Mouse (Mus musculus) adrenal gland (tissue): Measurements from ENCODE around the gene Mknk1.

ENCODE experiments used
- intact Hi-C: fragments of 180-260 bp; cut with DNase I; formaldehyde crosslinking; loops from one replicate; pipeline ENCODE4 v1.15.1; 2025

Gene Mknk1

DNA sequence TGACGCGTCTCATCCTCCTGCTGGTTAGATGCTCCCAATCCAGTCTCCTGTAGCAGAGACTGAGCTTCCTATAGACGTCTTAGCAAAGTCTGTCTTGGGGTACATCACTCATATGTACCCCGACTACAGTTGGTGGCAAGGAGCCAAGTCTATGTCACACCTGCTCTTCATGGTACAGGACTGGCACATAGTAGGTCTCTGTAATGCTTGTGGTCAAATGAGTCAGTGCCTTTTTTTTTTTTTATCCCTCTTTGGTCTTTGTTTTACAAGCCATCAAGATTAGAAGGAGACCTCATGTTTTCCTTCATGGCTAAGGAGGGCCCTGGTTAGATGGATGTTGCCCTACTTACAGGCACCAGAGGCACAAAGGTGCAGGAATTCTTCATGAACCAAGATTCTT, 1.8 kb downstream of the Mknk1 start:
- intact Hi-C loops = no loop called here

- intact Hi-C loops = no loop called here
Observed at GRCm38 (mm10) chr4:115846656-115847055, 7.7 kb downstream of the Mknk1 start.

DNA sequence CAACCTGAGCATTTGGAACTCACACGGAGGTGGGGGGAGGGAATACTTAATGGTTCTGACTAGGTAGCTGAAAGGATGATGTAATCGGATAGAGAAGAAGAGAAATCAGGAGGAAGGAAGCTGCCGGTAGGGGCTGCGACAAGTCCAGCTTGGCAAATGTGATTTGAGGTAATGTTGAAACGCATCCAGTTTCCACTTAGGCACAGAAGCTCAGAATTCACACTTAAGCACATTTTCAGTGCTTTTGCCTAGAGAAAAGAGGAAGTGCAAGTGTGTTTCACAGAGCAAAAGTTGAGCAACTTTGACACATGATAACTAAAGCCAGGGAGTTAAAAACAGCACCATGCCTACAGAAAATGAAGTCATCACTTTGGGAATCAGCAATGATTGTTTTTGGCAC, 8.4 kb downstream of the Mknk1 start:
- intact Hi-C loops = no loop called here

DNA sequence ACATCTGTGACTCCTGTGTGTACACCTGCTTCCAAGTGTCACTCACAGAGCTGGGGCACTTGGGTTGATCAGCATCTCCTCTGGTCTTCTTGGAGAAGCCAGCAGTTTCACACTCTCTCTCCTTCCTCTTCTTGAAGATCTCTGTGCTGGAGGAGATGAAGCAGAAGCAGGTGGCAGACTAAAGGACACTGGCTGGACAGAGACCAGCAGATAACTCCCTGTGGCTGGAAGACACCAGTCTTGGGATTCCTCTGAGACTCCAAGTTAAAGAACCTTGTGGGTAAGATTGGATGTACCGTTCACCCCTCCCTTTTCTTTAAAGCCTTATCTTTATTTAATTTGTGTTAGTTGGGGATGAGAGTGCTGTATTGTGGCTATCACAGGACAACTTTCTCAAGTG, 9.1 kb downstream of the Mknk1 start:
- intact Hi-C loops = no loop called here

- intact Hi-C loops = no loop called here
Observed at GRCm38 (mm10) chr4:115848990-115849677, 10.1 kb downstream of the Mknk1 start.

GRCm38 (mm10) chr4:115850111-115850510, 11.1 kb downstream of the Mknk1 start:
- intact Hi-C loops = no loop called here

- intact Hi-C loops = no loop called here
Observed at GRCm38 (mm10) chr4:115850631-115851030, 11.6 kb downstream of the Mknk1 start.

DNA sequence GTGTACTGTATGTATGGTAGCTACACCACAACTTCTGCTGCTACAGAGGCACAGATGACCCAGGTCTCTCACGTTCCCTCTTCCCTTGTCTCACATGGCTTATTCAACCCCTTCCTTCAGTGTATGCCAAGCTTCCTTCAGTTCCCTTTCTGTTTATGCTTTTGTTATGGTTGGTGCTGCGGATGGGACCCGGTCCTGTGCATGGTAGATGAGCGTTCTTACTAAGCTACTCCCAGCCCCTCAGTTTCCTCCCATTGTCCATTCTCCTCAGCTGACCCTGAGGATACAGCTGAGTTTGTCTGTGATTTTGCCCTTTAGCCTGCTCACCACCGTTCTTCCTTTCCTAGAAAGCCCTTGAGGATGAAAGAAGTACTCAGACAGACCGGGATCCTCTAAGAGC, 12.6 kb downstream of the Mknk1 start:
- intact Hi-C loops = no loop called here

- intact Hi-C loops = no loop called here
Observed at GRCm38 (mm10) chr4:115855100-115855499, 16.1 kb downstream of the Mknk1 start.

- intact Hi-C loops = no loop called here
Observed at GRCm38 (mm10) chr4:115855609-115856008, 16.6 kb downstream of the Mknk1 start.

DNA sequence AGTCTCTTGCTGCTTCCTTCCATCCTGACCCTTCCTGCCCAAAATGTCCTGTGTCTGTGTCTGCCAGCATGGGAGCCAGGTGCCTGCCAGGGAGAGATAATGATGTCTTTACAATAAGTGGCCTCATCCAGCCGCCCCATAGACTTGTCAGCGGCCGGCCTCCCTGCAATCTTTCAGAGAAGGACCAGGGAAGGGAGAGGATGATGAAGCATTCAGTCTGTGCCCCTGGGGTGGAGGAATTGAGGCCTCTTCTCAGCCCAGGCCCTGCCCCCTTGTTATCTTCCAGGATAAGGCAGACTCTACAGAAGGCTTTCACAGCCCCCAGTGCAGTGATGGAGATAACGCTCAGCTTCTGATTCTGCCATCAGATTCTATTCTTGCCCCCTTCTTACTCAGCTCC, 17.3 kb downstream of the Mknk1 start:
- intact Hi-C loops = no loop called here

GRCm38 (mm10) chr4:115857293-115857883, 18.4 kb downstream of the Mknk1 start:
- intact Hi-C loops = no loop called here

DNA sequence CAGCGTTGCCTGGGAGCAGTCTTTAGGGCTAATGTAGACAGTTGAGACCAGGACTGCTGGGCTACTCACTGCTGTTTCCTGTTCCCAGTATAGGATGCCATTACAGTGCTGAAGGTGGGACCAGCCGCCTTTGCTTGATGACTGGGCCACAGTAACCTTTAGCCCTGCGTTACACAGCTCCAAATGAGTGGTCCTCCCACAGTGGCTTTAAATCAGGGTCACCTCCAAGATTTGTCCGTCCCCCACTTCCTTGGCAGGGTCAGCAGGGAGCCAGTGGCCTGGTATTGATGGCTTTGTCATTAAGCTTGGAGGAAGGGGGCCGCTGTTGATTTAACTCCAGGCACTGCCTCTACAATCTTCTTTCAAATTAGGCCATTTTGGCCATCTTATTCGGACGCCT, 24.4 kb downstream of the Mknk1 start:
- intact Hi-C loops = no loop called here

DNA sequence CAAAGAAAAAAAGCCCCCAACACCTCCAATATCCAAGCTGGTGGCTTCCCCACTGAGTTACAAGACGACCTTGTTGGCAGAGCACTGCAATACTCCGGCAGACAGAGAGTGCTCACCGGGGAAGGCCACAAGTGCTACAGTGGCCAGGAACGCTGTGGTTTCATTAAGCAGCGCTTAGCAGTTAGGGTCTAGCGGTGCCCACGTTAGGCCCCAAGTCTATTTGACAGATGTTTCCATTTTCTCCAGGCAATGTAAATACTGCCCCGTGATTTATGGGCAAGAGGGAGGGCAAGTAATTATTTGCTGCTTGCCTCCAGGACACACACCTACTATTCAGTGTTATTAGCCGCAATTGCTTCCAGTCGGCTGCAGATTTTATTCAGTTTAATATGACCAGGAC, 24.9 kb downstream of the Mknk1 start:
- intact Hi-C loops = no loop called here

DNA sequence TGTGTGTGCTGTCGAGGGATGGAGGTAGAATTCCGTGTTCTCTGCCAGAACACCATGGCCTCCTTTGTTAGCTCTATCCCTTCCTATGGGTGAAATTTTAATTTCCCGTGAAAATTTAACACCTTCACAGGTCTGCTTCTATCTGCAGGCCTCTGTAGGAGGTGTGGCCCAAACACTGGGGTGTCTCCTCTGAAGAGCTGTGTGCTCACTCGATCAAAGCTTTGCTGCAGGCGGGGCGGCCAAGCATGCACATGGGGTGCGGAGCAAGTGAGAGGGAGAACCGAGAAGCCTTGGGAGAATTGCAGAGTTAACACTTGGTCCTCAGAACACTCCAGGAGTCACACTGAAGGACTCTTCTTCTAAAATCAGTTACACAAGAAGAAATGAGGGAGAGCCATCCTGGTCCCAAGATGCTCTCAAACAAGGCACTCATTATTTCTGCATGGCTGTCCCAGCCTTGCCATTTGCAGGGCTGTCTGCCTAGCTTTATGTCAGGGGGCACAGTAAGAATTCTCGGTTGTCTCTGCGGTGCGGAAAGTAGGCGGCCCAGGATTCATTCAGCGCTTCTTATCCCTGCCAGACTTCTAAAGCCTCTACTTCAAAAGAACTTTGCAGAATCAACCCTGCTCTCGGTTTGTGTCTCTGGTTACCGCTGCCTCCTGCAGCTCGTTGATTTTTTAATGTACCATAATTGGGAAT, 30.7 kb downstream of the Mknk1 start:
- intact Hi-C loops = no loop called here

- intact Hi-C loops = no loop called here
Observed at GRCm38 (mm10) chr4:115873231-115873630, 34.2 kb downstream of the Mknk1 start.

DNA sequence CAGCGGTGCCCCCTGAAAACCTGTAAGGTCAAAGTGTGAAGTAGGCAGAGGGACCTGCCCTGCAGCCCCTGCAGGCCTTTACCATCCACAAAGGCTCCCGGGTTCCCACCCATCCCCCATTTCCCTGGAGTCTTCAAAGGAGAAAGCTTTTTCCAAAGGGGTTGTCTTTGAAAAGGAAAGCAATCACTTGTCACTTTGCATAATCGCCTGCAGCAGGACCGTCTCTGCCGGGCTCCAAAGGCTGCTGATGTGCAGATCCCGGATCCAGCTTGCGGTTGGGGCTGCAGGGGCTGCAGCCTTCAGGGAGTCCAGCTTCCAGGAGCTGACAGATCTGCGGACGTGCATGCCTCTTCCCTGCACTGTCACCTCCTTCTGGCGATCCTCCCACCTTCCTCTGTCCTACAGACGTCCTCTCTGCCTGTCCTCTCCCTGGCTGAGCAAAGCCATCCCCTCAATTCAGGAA, 39.2 kb downstream of the Mknk1 start:
- intact Hi-C loops = no loop called here

GRCm38 (mm10) chr4:115878828-115879227, 39.8 kb downstream of the Mknk1 start:
- intact Hi-C loops = no loop called here

GRCm38 (mm10) chr4:115881183-115881582, 42.2 kb downstream of the Mknk1 start:
- intact Hi-C loops = no loop called here

DNA sequence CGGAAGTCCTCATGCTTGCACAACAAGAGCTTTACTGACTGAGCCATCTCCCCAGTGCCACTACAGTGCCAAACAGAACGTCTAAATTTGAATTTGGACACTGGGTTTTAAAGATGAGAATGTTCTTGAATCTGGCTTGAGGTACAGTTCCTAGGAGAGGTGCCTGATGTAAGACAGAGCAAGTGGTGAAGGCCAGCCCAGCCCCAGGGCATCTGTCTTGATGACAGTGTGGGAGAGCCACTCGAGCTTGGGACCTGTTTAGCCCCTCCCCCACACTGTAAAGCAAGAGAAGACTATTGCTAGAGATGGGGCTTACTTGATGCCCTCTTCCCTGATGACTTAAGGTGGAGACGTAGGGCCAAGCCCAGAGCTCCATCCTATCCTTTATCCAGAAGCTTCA, 43.2 kb downstream of the Mknk1 start:
- intact Hi-C loops = no loop called here

DNA sequence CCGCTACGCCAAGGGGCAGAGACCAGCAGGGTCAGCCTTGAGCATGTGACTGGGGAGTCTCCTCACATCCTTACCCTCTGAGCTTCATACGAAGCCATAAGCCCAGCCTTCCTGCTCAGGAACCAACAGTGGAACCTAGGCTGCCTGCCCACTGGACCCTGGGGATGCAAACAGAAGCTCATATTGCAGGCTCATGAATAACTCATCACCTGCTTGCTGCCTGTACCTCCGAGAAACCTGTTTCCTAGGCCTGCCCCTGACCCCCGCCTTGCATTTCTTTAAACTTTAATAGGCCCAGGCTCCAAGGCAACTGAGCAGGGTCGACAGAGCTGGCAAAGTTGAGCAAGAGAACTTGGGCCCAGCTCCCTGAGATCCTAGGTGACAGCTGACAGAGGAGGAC, 45.0 kb downstream of the Mknk1 start, which contains the start of gene Kncn:
Gene Kncn (plus strand): TSS at position 379 of the 400 bp plus-strand sequence.
- intact Hi-C loops = no loop called here

DNA sequence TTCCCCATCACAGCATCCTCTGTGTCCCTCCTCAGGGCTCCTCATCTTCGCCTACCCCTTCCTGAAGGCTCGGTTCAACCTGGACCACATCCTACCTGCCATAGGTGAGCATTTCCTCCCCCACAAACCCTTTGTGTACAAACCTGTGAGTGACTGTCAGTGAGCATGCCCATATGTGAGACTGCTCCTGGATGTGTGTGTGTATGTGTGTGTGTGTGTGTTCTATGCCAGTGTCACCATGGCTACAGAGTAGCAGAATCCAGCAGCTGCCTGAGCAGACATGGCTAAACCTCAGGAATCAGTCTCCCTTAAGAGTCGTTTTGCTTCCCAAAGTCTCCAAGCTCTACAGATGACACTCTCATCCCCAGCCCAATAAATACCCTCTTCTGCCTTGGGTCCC, 46.8 kb downstream of the Mknk1 start:
- intact Hi-C loops = no loop called here

DNA sequence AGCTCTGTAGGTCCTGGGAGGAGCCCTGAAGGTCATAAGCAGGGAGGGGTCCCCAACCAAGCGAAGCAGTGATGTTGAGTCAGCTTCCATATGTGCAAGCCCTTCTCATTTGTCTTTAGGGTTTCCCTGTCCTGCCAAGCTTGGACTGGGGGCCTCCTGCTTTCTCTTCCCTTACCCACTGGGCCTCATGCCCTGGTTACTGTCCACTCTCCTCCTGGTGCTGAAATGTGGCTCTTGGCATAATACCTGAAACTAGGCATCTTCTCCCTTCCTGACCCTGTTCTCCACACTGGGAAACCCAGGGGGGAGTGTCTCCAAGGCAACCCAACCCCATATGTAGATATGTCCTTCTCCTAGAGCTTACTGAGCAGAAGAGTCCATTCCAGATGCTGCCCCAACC, 47.9 kb downstream of the Mknk1 start:
- intact Hi-C loops = no loop called here
